Mouse (Mus musculus) kidney, adult 9 months (tissue): ENCODE data around the gene Cc2d1b.

Experiments used
- DNase-seq: peaks from one replicate; pipeline ENCODE4 v3.0.0; 2022

Gene Cc2d1b

GRCm38 (mm10) chr4:108664407-108664806 is 44.7 kb downstream of the Cc2d1b start:
- peak; percentile 19 for DNase-seq
